Mouse (Mus musculus) ES-Bruce4 (cell line): Measurements from ENCODE around the gene Pcare. TPM values are rescaled to one million over a fixed set of nuclear protein-coding genes. Genes with fewer than 3 reads are reported as not detected.

Experiments used
- H3K27ac ChIP-seq: 2 replicates; pipeline ENCODE4 v1.5.1; 2012; ENCODE audit warnings: low read length, inconsistent platforms; ENCODE audit not compliant: insufficient read depth
- H3K27me3 ChIP-seq: 2 replicates; pipeline ENCODE4 v1.6.1; 2012; ENCODE audit warnings: mild to moderate bottlenecking, low read length, inconsistent platforms; ENCODE audit not compliant: control insufficient read depth, poor library complexity, insufficient read depth, severe bottlenecking
- H3K36me3 ChIP-seq: 2 replicates; pipeline ENCODE4 v1.6.1; 2012; ENCODE audit warnings: inconsistent platforms, mild to moderate bottlenecking, low read length, moderate library complexity; ENCODE audit not compliant: control insufficient read depth, poor library complexity, insufficient read depth, severe bottlenecking
- H3K4me1 ChIP-seq: one replicate; pipeline ENCODE4 v1.8.1; 2011; ENCODE audit warnings: low read length; ENCODE audit not compliant: control insufficient read depth, insufficient read depth
- H3K4me3 ChIP-seq: 2 replicates; pipeline ENCODE4 v1.5.1; 2011; ENCODE audit warnings: low read depth, mild to moderate bottlenecking, low read length
- H3K9ac ChIP-seq: 2 replicates; pipeline ENCODE4 v1.6.1; 2012; ENCODE audit warnings: low read depth, mild to moderate bottlenecking, inconsistent platforms; ENCODE audit not compliant: poor library complexity, severe bottlenecking
- H3K9me3 ChIP-seq: replicated peaks from 2 replicates; pipeline ENCODE4 v1.6.1; 2012; ENCODE audit warnings: mild to moderate bottlenecking, low read length, inconsistent platforms; ENCODE audit not compliant: control insufficient read depth, poor library complexity, insufficient read depth, severe bottlenecking
- CTCF ChIP-seq: IDR thresholded peaks from one replicate; pipeline ENCODE4 v1.8.1; 2011; ENCODE audit warnings: low read depth, low read length
- EP300 ChIP-seq: IDR thresholded peaks from 2 replicates; pipeline ENCODE4 v1.6.1; 2011; ENCODE audit warnings: low read depth, low read length; ENCODE audit not compliant: insufficient read depth
- POLR2A ChIP-seq: IDR thresholded peaks from one replicate; pipeline ENCODE4 v1.8.1; 2011; ENCODE audit warnings: low read length; ENCODE audit not compliant: insufficient read depth
- polyA plus RNA-seq: library from polyadenylated mRNA; stranded (reverse); fragments of >200 nt; gene quantifications from 2 replicates; pipeline ENCODE4 v1.2.4, GENCODE M21; 2011; ENCODE audit warnings: low read depth; ENCODE audit not compliant: missing spikeins, insufficient read depth, insufficient read length

The Pcare gene
- polyA plus RNA-seq, 1 experiment: not detected

DNA sequence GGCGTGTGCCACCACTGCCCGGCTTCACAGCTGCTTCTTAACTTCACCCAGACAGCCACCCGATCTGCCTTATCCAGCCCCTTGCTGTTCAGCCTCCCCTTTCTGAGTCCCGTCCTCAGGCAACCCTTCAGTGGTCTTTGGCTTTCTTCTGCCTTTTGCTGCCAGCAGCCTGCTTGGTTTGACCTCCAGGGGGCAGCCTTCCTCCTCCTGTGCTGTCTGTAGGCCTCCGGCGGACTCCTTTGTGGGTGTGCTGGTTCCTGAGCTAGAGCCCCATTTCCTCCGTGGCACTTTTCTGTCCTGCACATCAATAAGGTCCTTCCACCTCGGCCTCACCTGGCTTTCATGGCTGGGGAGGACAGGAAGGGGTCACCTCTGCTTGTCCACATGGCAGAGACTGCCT is 58.9 kb downstream of the Pcare start:
- H3K4me3 ChIP-seq: no peak overlapping the region

More for the DNA sequence above, 58.9 kb downstream of the Pcare start:
- no peaks in the 10 kb centered on the region for H3K27me3 ChIP-seq
- H3K4me1 ChIP-seq: no peaks in the 10 kb centered on the region
- H3K9me3 ChIP-seq: no peaks in the 10 kb centered on the region
- H3K9ac ChIP-seq: no peak overlapping the region
- no peak overlapping the region for H3K27ac ChIP-seq
- H3K36me3 ChIP-seq: no peaks in the 10 kb centered on the region
- TF ChIP-seq EP300 (no peak), CTCF (peak; percentile 90), POLR2A (no peak)

Other genes starting within 250 kb of the Pcare start
- gene Ndc80, start 226.0 kb downstream of the Pcare start, polyA plus RNA-seq: 57.2 and 58.6 TPM in 2 replicates
- gene Spdya, start 200.8 kb downstream of the Pcare start, polyA plus RNA-seq: not detected in 2 replicates
- 217 and 240 TPM in 2 replicates for gene Wdr43, start 137.0 kb downstream of the Pcare start, polyA plus RNA-seq
- gene Togaram2, start 79.6 kb downstream of the Pcare start, polyA plus RNA-seq: not detected in 2 replicates
- 13.3 and 14.7 TPM in 2 replicates for gene Clip4, start 15.6 kb upstream of the Pcare start, polyA plus RNA-seq